In genomic region chr16:73035210-73035985, GRCm38 (mm10) we compare ENCODE assay signal across 17 mouse cellular contexts.
A peak's percentile ranks its signal among the peaks of the same experiment; 100 is the strongest.
DNase-seq lines count a peak whose midpoint lies in the region; ATAC-seq and TF ChIP-seq lines count a peak whose summit lies in the region.
"Had no signal": no experiment of that assay in that cellular context is flagged by ENCODE, and none has a peak within 500 bp of the region (broad histone marks: within the 10 kb centered on the region; RNA-seq: fewer than 3 reads in every experiment).

No protein-coding gene starts in this region.

- H3K36me3 ChIP-seq in hindbrain, embryonic 15.5 days: peaks cover under 1% of the 10 kb centered on the region; the same call in 1 of the 2 replicates
- peaks cover 22% of the 10 kb centered on the region for H3K36me3 ChIP-seq in hindbrain, embryonic 12.5 days
- H3K36me3 ChIP-seq in midbrain, postnatal 0 days (ENCODE audit: insufficient read depth, low read length): no peaks in the 10 kb centered on the region
- H3K36me3 ChIP-seq in midbrain, embryonic 16.5 days (ENCODE audit: control insufficient read depth, insufficient read depth, low read length): 0 out of 2 replicates have a peak, but pooled peaks cover 8% of the 10 kb centered on the region
- peaks cover 6% of the 10 kb centered on the region; the same call in 1 of the 2 replicates for H3K36me3 ChIP-seq in neural tube, embryonic 15.5 days
- peaks cover 13% of the 10 kb centered on the region for H3K36me3 ChIP-seq in heart, embryonic 10.5 days

- no peaks in the 10 kb centered on the region for H3K4me1 ChIP-seq in hindbrain, embryonic 15.5 days (replicated peaks)
- no peaks in the 10 kb centered on the region for H3K4me1 ChIP-seq in hindbrain, embryonic 12.5 days
- no peaks in the 10 kb centered on the region for H3K4me1 ChIP-seq in midbrain, postnatal 0 days (ENCODE audit: insufficient read depth, low read length)
- H3K4me1 ChIP-seq in midbrain, embryonic 16.5 days (ENCODE audit: control insufficient read depth, insufficient read depth, low read length): no peaks in the 10 kb centered on the region
- H3K4me1 ChIP-seq in neural tube, embryonic 15.5 days: no peaks in the 10 kb centered on the region
- no peaks in the 10 kb centered on the region for H3K4me1 ChIP-seq in heart, embryonic 10.5 days
- H3K4me1 ChIP-seq: forebrain, embryonic 10.5 days; heart, embryonic 13.5 days; limb, embryonic 12.5 days had no signal

- peak overlapping the region; percentile 42; the same call in 1 of the 2 replicates for H3K27ac ChIP-seq in hindbrain, embryonic 15.5 days (replicated peaks)
- H3K27ac ChIP-seq in hindbrain, embryonic 12.5 days: no peak overlapping the region
- H3K27ac ChIP-seq in midbrain, postnatal 0 days (ENCODE audit: low read depth, low read length): no peak overlapping the region
- no peak overlapping the region for H3K27ac ChIP-seq in midbrain, embryonic 16.5 days (ENCODE audit: low read length)
- no peak overlapping the region for H3K27ac ChIP-seq in neural tube, embryonic 15.5 days (replicated peaks)
- H3K27ac ChIP-seq in heart, embryonic 10.5 days: no peak overlapping the region
- H3K27ac ChIP-seq: forebrain, embryonic 10.5 days; heart, embryonic 13.5 days; limb, embryonic 12.5 days; liver, embryonic 14.5 days; stomach, postnatal 0 days had no signal

- peak; percentile 56 for DNase-seq in midbrain, postnatal 0 days (ENCODE audit: low spot score)
- DNase-seq in cerebellum, postnatal 36 days: peak; percentile 83 to 86
- no peak for DNase-seq in heart, embryonic 10.5 days (ENCODE audit: low spot score)
- no peak for DNase-seq in spleen, adult 18-20 months
- DNase-seq: kidney, adult 8-10 months; lung, postnatal 10 days; right cerebral cortex, adult 18-20 months; thymus, postnatal 36 days had no signal

- peak overlapping the region; percentile 11 for H3K4me2 ChIP-seq in hindbrain, embryonic 15.5 days
- H3K4me2 ChIP-seq in hindbrain, embryonic 12.5 days (replicated peaks): no peak overlapping the region
- H3K4me2 ChIP-seq in midbrain, postnatal 0 days (ENCODE audit: low read depth, low read length, poor library complexity, severe bottlenecking): no peak overlapping the region
- H3K4me2 ChIP-seq in midbrain, embryonic 16.5 days (ENCODE audit: low read length): no peak overlapping the region
- H3K4me2 ChIP-seq in neural tube, embryonic 15.5 days: no peak overlapping the region
- H3K4me2 ChIP-seq: heart, embryonic 13.5 days; limb, embryonic 12.5 days had no signal

- H3K27me3 ChIP-seq in hindbrain, embryonic 15.5 days: no peaks in the 10 kb centered on the region
- no peaks in the 10 kb centered on the region for H3K27me3 ChIP-seq in hindbrain, embryonic 12.5 days
- H3K27me3 ChIP-seq in midbrain, postnatal 0 days (ENCODE audit: insufficient read depth, low read length): no peaks in the 10 kb centered on the region
- H3K27me3 ChIP-seq in midbrain, embryonic 16.5 days (ENCODE audit: control insufficient read depth, insufficient read depth, low read depth, low read length): no peaks in the 10 kb centered on the region
- no peaks in the 10 kb centered on the region for H3K27me3 ChIP-seq in neural tube, embryonic 15.5 days (replicated peaks)
- H3K27me3 ChIP-seq in heart, embryonic 10.5 days (ENCODE audit: insufficient read depth, poor library complexity, severe bottlenecking): no peaks in the 10 kb centered on the region
- H3K27me3 ChIP-seq: heart, embryonic 13.5 days; limb, embryonic 12.5 days had no signal

- WGBS in hindbrain, embryonic 15.5 days: 54% methylated on average over 20 of the region's 20 CpGs
- WGBS in hindbrain, embryonic 12.5 days: 72% methylated on average over 20 of the region's 20 CpGs
- 85% methylated on average over 20 of the region's 20 CpGs for WGBS in midbrain, postnatal 0 days
- 84% methylated on average over 20 of the region's 20 CpGs for whole genome bisulfite sequencing in midbrain, embryonic 16.5 days
- WGBS in neural tube, embryonic 15.5 days: 68% methylated on average over 20 of the region's 20 CpGs
- 92% methylated on average over 20 of the region's 20 CpGs for WGBS in heart, embryonic 10.5 days

- ATAC-seq in hindbrain, embryonic 15.5 days (ENCODE audit: low FRiP score, low read depth): 0 out of 2 replicates have a peak, but pooled peaks have one; percentile 56
- ATAC-seq in hindbrain, embryonic 12.5 days (ENCODE audit: low FRiP score): no peak
- ATAC-seq in midbrain, postnatal 0 days (ENCODE audit: low FRiP score): no peak; the same call in 1 of the 2 replicates
- no peak for ATAC-seq in midbrain, embryonic 16.5 days
- no peak for ATAC-seq in neural tube, embryonic 15.5 days (ENCODE audit: low FRiP score)

- H3K9ac ChIP-seq in hindbrain, embryonic 15.5 days: no peak overlapping the region
- no peak overlapping the region for H3K9ac ChIP-seq in hindbrain, embryonic 12.5 days
- no peak overlapping the region for H3K9ac ChIP-seq in midbrain, postnatal 0 days (replicated peaks; ENCODE audit: low read length, poor library complexity, severe bottlenecking)
- H3K9ac ChIP-seq in midbrain, embryonic 16.5 days (ENCODE audit: low read depth, low read length): no peak overlapping the region
- H3K9ac ChIP-seq in neural tube, embryonic 15.5 days (replicated peaks): no peak overlapping the region
- H3K9ac ChIP-seq: heart, embryonic 13.5 days; limb, embryonic 12.5 days; liver, embryonic 14.5 days had no signal

- no peaks in the 10 kb centered on the region for H3K9me3 ChIP-seq in hindbrain, embryonic 15.5 days
- no peaks in the 10 kb centered on the region for H3K9me3 ChIP-seq in hindbrain, embryonic 12.5 days (replicated peaks)
- H3K9me3 ChIP-seq in midbrain, postnatal 0 days (ENCODE audit: low read length): no peaks in the 10 kb centered on the region
- no peaks in the 10 kb centered on the region for H3K9me3 ChIP-seq in midbrain, embryonic 16.5 days (replicated peaks; ENCODE audit: control insufficient read depth, low read length, poor library complexity, severe bottlenecking)
- H3K9me3 ChIP-seq in neural tube, embryonic 15.5 days (replicated peaks): peaks cover 2% of the 10 kb centered on the region; the same call in 1 of the 2 replicates
- no peaks in the 10 kb centered on the region for H3K9me3 ChIP-seq in heart, embryonic 10.5 days
- H3K9me3 ChIP-seq: forebrain, embryonic 10.5 days; heart, embryonic 13.5 days had no signal

- no peak for TF ChIP-seq CTCF in midbrain, postnatal 0 days (IDR thresholded peaks at IDR 0.05)

- no peak overlapping the region for H3K4me3 ChIP-seq in hindbrain, embryonic 15.5 days
- no peak overlapping the region for H3K4me3 ChIP-seq in hindbrain, embryonic 12.5 days
- no peak overlapping the region for H3K4me3 ChIP-seq in midbrain, postnatal 0 days (ENCODE audit: low read depth, low read length)
- no peak overlapping the region for H3K4me3 ChIP-seq in midbrain, embryonic 16.5 days (ENCODE audit: low read depth, low read length)
- H3K4me3 ChIP-seq in neural tube, embryonic 15.5 days (replicated peaks): no peak overlapping the region
- H3K4me3 ChIP-seq in heart, embryonic 10.5 days: no peak overlapping the region
- H3K4me3 ChIP-seq: forebrain, embryonic 10.5 days; heart, embryonic 13.5 days; limb, embryonic 12.5 days had no signal

Comparison
In these comparisons a context has a peak if more than half of its experiments do, and no peak if none do; other contexts are left out.
1. DNase-seq: peak in midbrain, postnatal 0 days (single experiment) and cerebellum, postnatal 36 days (2 of 2); none in heart, embryonic 10.5 days (single experiment) and spleen, adult 18-20 months (0 of 2).